Mouse (Mus musculus) heart, adult 2 months (tissue): Measurements from ENCODE around the gene Mlycd. TPM values are rescaled to one million over a fixed set of nuclear protein-coding genes. Genes with fewer than 3 reads are reported as not detected.

Experiments
- DNase-seq, 2 experiments: peaks; one replicate each; pipeline ENCODE4 v3.0.0; 2021
- H3K27ac ChIP-seq: fragments of 200-600 bp; 2 replicates; pipeline ENCODE4 v1.8.1; 2022
- H3K27me3 ChIP-seq: fragments of 200-500 bp; 2 replicates; pipeline ENCODE4 v1.6.1; 2012; ENCODE audit warnings: mild to moderate bottlenecking, low read length, inconsistent platforms, mixed read lengths; ENCODE audit not compliant: control insufficient read depth, insufficient read depth
- H3K36me3 ChIP-seq: fragments of 200-500 bp; 2 replicates; pipeline ENCODE4 v1.6.1; 2012; ENCODE audit warnings: low read length, inconsistent platforms; ENCODE audit not compliant: control insufficient read depth, insufficient read depth
- H3K4me1 ChIP-seq: fragments of 200-500 bp; 2 replicates; pipeline ENCODE4 v1.6.1; 2011; ENCODE audit warnings: low read length; ENCODE audit not compliant: control insufficient read depth, insufficient read depth
- H3K4me3 ChIP-seq: fragments of 200-600 bp; 2 replicates; pipeline ENCODE4 v1.8.1; 2022
- H3K79me2 ChIP-seq: fragments of 200-500 bp; replicated peaks from 2 replicates; pipeline ENCODE4 v1.6.1; 2012; ENCODE audit warnings: mild to moderate bottlenecking, inconsistent platforms, low read length, moderate library complexity, mixed read lengths; ENCODE audit not compliant: control insufficient read depth, insufficient read depth
- H3K9ac ChIP-seq: fragments of 200-500 bp; 2 replicates; pipeline ENCODE4 v1.6.1; 2012; ENCODE audit warnings: low read depth, mild to moderate bottlenecking, control low read depth, inconsistent platforms, low read length, mixed read lengths
- CTCF ChIP-seq: fragments of 200-600 bp; IDR thresholded peaks from 2 replicates; pipeline ENCODE4 v1.8.1; 2022; ENCODE audit warnings: antibody characterized with exemption, mild to moderate bottlenecking, moderate library complexity
- EP300 ChIP-seq: fragments of 200-500 bp; IDR thresholded peaks from 2 replicates; pipeline ENCODE4 v1.6.1; 2011; ENCODE audit warnings: low read depth, low read length, control low read depth; ENCODE audit not compliant: insufficient read depth
- POLR2A ChIP-seq: fragments of 200-500 bp; IDR thresholded peaks from 2 replicates; pipeline ENCODE4 v1.6.1; 2011; ENCODE audit warnings: mild to moderate bottlenecking, low read depth, low read length, control low read depth; ENCODE audit not compliant: insufficient read depth
- WGBS: fragments of 180-500 bp; shearing (Covaris S2); methylation state at CpG from one replicate; pipeline ENCODE4 v1.1.7; 2018; 5-methylcytosine and 5-hydroxymethylcytosine counted together
- intact Hi-C: fragments of 180-260 bp; cut with DNase I; formaldehyde crosslinking; loops from one replicate; pipeline ENCODE4 v1.15.1; 2025
- polyA plus RNA-seq: library from polyadenylated mRNA; depleted of rRNA; stranded (reverse); fragments of >200 nt; gene quantifications from 2 replicates; pipeline ENCODE4 v1.2.3, GENCODE M21; 2012
- total RNA-seq, 2 experiments: library from RNA; stranded (reverse); gene quantifications; 2 replicates each; pipeline ENCODE4 v1.2.3; 2021

Gene Mlycd
- total and polyA plus RNA-seq, 3 experiments, result 83.8 to 118 (median 110) TPM

- Histone ChIP-seq H3K9ac (no peak overlapping the region), H3K36me3 (no peaks in the 10 kb centered on the region), H3K79me2 (no peaks in the 10 kb centered on the region), H3K27me3 (no peaks in the 10 kb centered on the region), H3K27ac (no peak overlapping the region), H3K4me3 (no peak overlapping the region), H3K4me1 (peaks cover 8% of the 10 kb centered on the region)
- intact Hi-C loops, result no loop called here
- DNase-seq, result no peak
- TF ChIP-seq POLR2A (no peak), CTCF (no peak), EP300 (no peak)
- WGBS, result 80% methylated on average over 6 of the region's 6 CpGs
These were observed 39.9 kb downstream of the Mlycd start for GRCm38 (mm10) chr8:119434569-119434968.

- Histone ChIP-seq H3K9ac (no peak overlapping the region), H3K27ac (no peak overlapping the region), H3K36me3 (no peaks in the 10 kb centered on the region), H3K79me2 (no peaks in the 10 kb centered on the region), H3K27me3 (no peaks in the 10 kb centered on the region), H3K4me1 (peaks cover 15% of the 10 kb centered on the region), H3K4me3 (no peak overlapping the region)
- 90% methylated on average over 7 of the region's 7 CpGs for WGBS
- no peak for DNase-seq
- TF ChIP-seq EP300 (no peak), CTCF (no peak), POLR2A (no peak)
- intact Hi-C loops, result no loop called here
These were observed 40.8 kb downstream of the Mlycd start for GRCm38 (mm10) chr8:119435527-119435926.

- no peaks in the 10 kb centered on the region for H3K27me3 ChIP-seq
- no peak for DNase-seq
- H3K36me3 ChIP-seq, result no peaks in the 10 kb centered on the region
- H3K4me1 ChIP-seq, result peaks cover 20% of the 10 kb centered on the region
- no peaks in the 10 kb centered on the region for H3K79me2 ChIP-seq
- peak overlapping the region; percentile 86 for H3K27ac ChIP-seq
- no peak overlapping the region for H3K9ac ChIP-seq
- H3K4me3 ChIP-seq, result peak overlapping the region; percentile 52
- 58% methylated on average over 10 of the region's 10 CpGs for WGBS
- TF ChIP-seq POLR2A (no peak), CTCF (no peak), EP300 (no peak)
- intact Hi-C loops, result loop anchor here (2.0 kb wide), 1 partner anchor 14 kb away; no protein-coding TSS in a partner anchor
These were observed 41.7 kb downstream of the Mlycd start for GRCm38 (mm10) chr8:119436331-119436730.

GRCm38 (mm10) chr8:119436933-119437332 lies 42.3 kb downstream of the Mlycd start:
- H3K27me3 ChIP-seq, result no peaks in the 10 kb centered on the region
- H3K36me3 ChIP-seq, result no peaks in the 10 kb centered on the region
- peaks cover 20% of the 10 kb centered on the region for H3K4me1 ChIP-seq
- TF ChIP-seq EP300 (peak; percentile 54; the same call in 1 of the 2 replicates), CTCF (peak; percentile 44), POLR2A (peak; percentile 97)
- 6% methylated on average over 9 of the region's 9 CpGs for WGBS
- H3K4me3 ChIP-seq, result peak overlapping the region; percentile 52
- H3K9ac ChIP-seq, result peak overlapping the region; percentile 67
- no peaks in the 10 kb centered on the region for H3K79me2 ChIP-seq
- peak; percentile 90 to 91 for DNase-seq
- peak overlapping the region; percentile 86 for H3K27ac ChIP-seq
- intact Hi-C loops, result loop anchor here (2.0 kb wide), 1 partner anchor 14 kb away; no protein-coding TSS in a partner anchor

- Histone ChIP-seq H3K9ac (peak overlapping the region; percentile 67), H3K27me3 (no peaks in the 10 kb centered on the region), H3K36me3 (no peaks in the 10 kb centered on the region), H3K4me1 (peaks cover 20% of the 10 kb centered on the region), H3K27ac (peak overlapping the region; percentile 86), H3K4me3 (peak overlapping the region; percentile 52), H3K79me2 (no peaks in the 10 kb centered on the region)
- intact Hi-C loops, result loop anchor here (2.0 kb wide), 1 partner anchor 15 kb away; no protein-coding TSS in a partner anchor
- TF ChIP-seq EP300 (no peak), CTCF (no peak), POLR2A (no peak)
- peak in 1 of 2 experiments; percentile 47 for DNase-seq
- WGBS, result 64% methylated on average over 11 of the region's 11 CpGs
These were observed 42.8 kb downstream of the Mlycd start for GRCm38 (mm10) chr8:119437506-119437905.

- DNase-seq, result no peak
- intact Hi-C loops, result no loop called here
- Histone ChIP-seq H3K27ac (no peak overlapping the region), H3K4me1 (peaks cover 20% of the 10 kb centered on the region), H3K9ac (no peak overlapping the region), H3K27me3 (no peaks in the 10 kb centered on the region), H3K36me3 (no peaks in the 10 kb centered on the region), H3K79me2 (no peaks in the 10 kb centered on the region), H3K4me3 (no peak overlapping the region)
- TF ChIP-seq POLR2A, result no peak
- TF ChIP-seq CTCF, result no peak
- TF ChIP-seq EP300, result no peak
- 76% methylated on average over 6 of the region's 6 CpGs for WGBS
These were observed 44.2 kb downstream of the Mlycd start for GRCm38 (mm10) chr8:119438876-119439275.
